Mouse (Mus musculus) frontal cortex, postnatal 14 days (tissue): ENCODE measurements at regions not wholly inside any gene's neighbourhood (a gene's known extent, or its start where the extent isn't known, plus 50 kb on each side); places are given as distances from the start of the nearest gene placed in this dataset.

ENCODE experiments used
- DNase-seq, 2 experiments: peaks; one replicate each; pipeline ENCODE4 v3.0.0; 2022; ENCODE audit warnings: low spot score in 2 of 2

GRCm38 (mm10) chr17:84074000-84074782 is 113.6 kb downstream of the Zfp36l2 start:
- no peak for DNase-seq

DNA sequence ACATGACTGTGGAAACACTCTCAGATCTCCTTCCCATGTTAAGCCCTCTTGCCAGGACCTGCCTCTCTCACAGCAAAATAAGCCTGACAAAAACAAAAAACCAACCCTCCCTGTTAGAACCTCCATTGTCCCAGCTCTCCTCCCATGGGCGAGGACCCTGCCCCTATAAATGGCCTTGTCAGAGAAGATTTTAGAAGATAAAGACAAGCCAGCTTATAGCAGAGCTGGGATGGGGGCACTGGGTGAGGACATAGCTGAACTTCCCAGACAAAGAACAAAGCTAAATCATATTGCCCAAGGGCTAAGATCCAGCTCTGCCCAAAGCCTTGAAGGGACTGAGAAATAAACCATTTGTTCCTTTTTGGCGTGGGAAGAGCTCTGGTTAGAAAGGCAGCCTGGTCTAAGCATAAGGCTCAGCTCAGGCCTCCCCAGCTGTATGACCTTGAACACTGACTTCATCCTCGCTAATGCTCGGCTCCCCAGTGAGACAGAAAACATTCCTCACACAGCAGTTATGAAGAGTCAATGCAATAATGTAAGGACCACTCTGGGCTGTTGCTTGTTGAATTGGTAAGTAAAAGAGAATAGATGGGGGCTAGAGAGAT is 115.2 kb downstream of the Zfp36l2 start:
- no peak for DNase-seq

DNA sequence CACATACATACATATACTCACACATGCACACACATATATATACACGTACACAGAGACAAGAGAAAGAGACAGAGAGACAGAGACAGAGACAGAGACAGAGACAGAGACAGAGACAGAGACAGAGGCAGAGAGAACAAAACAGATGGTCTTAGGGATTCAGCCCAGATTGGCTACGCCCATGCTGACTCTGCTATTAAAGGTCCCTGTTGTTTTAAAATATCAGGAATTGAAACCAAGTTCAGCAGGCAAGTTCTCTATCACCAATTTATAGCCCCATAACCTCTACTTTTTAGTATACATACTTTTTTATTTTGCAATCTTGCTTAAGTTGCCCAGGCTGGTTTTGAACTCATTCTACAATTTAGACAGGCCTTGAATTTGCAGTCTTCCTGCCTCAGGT is 115.9 kb downstream of the Zfp36l2 start:
- no peak for DNase-seq

GRCm38 (mm10) chr17:84070596-84070995 is 117.2 kb downstream of the Zfp36l2 start:
- DNase-seq: no peak

- DNase-seq: no peak
Measured at GRCm38 (mm10) chr17:84067102-84067501, 120.6 kb downstream of the Zfp36l2 start.

- DNase-seq: no peak
Measured at GRCm38 (mm10) chr17:84063791-84064190, 124.0 kb downstream of the Zfp36l2 start.

- no peak for DNase-seq
Measured at GRCm38 (mm10) chr17:84061621-84062020, 126.1 kb downstream of the Zfp36l2 start.

GRCm38 (mm10) chr17:84056469-84056868 is 131.3 kb downstream of the Zfp36l2 start:
- no peak for DNase-seq

DNA sequence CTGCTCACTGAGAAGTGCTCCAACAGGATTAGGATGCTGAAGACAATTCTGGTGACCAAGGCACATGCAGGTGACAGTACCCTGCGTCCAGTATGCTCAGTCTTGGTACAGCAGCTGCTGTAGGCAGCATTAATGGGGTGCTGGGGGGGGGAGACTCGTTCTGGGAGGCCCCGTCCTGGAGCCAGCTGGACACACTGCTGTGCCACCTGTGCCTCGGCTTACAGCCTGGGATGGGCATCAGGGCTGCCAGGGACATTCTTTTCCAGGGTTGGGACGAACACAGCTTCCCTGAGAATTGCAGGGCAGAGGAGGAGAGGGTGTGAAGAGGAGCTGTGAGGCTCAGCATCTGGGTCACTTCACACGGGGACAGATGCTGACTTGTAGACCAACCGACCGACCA is 135.3 kb downstream of the Zfp36l2 start:
- no peak for DNase-seq

DNA sequence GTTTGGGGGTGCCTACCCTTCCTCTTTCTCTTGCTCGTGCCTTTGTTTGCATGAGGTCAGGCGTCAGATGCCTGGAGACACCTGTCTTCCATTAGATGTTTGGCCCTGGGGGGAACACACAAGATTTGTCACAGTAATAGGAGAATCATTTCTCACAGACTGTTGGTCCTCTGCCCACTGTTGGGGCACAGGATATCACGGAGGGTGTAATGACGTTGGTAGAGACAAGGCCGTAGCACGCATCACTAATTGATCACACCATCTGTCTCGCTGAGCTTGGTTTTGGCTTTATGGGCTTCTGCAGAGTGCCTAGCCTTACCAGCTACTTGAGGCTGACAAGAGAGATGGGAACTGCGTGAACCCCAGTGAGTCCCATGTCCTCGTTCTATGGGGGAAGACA is 136.5 kb downstream of the Zfp36l2 start:
- DNase-seq: no peak

DNA sequence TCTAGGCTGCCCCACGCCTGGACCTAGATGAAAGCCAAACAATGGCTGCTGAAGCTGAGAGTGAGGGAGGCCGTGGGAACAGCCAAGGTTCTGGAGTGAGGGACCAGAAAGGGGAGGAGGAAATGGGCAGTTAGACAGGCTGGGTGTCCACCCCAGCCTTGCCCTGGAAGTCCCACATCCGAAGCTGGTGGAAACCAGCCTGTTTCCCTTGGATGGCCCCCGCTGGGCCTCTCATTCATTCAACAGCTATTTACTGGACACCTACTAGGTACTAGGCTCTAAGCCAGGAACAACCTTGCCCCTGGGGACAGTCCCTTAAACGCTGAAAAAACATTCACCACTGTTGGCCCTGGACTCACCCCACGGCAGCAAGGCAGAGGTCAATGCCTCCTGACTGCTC is 139.2 kb downstream of the Zfp36l2 start:
- DNase-seq: no peak

DNA sequence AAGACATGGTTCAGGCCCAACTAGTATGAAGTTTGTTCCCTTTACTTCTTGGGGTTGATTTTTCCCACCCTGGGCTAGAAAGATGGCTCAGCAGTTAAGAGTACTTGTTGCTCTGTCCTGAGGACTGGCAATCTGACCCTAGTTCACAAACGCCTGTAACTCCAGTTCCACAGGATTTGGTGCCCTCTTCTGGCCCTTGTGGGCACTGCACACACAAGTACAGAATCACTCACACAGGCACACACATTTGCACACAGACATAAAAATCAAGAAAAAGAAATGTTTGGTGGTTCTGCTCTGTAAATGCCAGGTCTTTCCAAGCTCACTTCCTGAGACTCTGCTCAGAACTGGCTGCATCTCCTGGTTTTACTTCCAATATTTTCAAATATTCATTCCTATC is 140.2 kb downstream of the Zfp36l2 start:
- no peak for DNase-seq

GRCm38 (mm10) chr17:84045812-84046211 is 141.9 kb downstream of the Zfp36l2 start:
- no peak for DNase-seq

DNA sequence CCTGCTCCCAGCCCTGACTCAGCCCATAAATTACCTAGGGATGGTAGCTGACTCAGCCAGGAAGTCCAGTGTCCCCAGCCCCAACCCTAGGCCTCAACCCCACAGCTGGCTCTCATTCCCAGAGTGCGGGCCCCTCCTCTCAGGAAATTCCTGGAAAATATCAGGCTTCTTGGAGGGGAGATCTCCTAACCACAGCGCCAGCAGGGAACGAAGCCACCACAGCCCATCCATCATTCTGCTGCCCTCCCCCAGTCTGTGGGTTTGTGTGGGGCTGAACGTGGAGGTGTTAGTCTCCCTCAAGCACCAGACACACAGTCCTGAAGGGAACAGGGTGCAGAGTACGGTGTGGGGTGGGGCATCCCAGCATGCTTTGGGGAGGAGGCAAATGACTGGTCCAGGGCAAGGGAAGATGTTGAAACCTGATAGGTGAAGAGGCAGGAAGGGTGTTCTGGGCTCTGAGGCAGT is 143.2 kb downstream of the Zfp36l2 start:
- no peak for DNase-seq

DNA sequence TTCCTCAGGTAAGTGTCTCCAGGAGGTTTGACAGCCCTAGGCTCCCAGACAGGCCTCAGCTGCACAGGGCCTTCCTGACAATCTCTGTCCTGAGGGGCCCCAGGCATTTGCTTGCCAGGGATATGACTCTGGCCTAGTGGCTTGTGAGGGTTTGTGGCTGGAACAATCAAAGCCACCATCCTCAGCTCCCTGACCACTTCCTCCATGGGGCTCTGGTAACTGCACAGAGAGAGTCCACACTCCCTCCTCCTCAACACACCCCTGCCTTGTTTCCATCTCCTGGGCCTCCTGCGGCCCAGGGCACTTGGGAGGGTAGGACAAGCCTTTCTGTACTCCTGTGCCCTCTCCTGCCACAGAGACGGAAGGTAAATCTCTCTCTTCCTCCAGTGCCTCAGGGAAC is 144.6 kb downstream of the Zfp36l2 start:
- no peak for DNase-seq

GRCm38 (mm10) chr17:84039444-84039843 is 148.3 kb downstream of the Zfp36l2 start:
- DNase-seq: no peak

DNA sequence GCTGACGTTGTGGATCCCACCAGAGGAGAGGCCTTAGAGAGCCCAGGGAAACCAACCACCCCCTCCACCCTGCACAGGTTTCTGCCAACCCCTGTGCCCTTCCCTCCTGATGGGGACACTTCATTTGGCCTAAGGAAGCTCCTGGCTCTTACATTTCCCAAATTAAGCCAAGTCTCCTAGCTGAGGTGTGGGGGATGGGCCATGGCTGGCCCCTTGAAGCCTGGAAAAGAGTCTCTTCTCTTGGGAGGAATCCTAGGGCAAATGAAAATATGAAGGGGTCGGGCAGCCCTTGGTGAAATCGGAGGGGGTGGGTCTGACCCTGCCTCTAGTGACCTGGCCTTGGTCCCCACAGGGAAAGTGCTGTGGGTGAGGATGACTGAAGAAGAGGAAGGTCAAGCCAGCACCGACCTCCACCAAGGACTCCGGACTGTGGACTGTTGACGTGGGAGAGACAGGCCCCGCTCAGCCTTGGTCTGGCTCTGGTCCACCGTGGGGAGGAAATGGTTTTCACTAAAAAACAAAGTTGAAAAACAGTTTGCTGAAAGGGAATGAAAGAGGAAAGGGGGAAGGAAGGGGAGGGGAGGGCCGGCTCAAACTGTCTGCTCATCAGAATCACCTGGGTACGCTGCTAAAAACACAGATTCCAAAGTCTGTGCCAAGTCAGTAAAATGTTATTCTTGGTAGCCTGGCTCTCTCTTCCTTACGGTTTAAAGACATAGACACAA is 150.0 kb downstream of the Zfp36l2 start:
- no peak for DNase-seq

- no peak for DNase-seq
Measured at GRCm38 (mm10) chr17:84036056-84036455, 151.7 kb downstream of the Zfp36l2 start.

GRCm38 (mm10) chr17:84034801-84035200 is 152.9 kb downstream of the Zfp36l2 start:
- no peak for DNase-seq

- DNase-seq: no peak
Measured at GRCm38 (mm10) chr17:84032441-84032840, 155.3 kb downstream of the Zfp36l2 start.

- DNase-seq: no peak
Measured at GRCm38 (mm10) chr17:84031833-84032232, 155.9 kb downstream of the Zfp36l2 start.

DNA sequence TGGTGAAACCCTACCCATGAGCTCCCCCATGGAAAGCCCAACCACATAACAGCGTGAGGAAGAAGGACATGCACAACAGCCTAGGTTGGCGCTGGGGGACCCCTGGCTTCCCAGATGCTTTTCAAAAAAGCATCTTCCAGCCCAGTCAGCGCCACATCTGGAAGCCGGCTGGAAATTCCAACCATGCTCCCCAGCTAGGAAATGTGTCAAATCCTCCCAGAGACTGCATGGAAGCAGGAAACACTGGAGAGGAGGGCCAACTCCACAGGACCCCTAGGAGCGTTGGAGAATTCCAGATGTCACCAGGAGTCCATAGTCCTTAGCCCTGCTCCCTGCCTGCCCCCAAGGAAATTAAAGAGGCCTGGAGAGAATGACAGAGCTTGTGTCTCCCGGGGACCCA is 156.4 kb downstream of the Zfp36l2 start:
- no peak for DNase-seq

GRCm38 (mm10) chr17:84030699-84031098 is 157.0 kb downstream of the Zfp36l2 start:
- DNase-seq: no peak
